In genomic region chr19:60788214-60788960, GRCm38 (mm10) we compare ENCODE assay signal across 1 mouse cellular context.
A peak's percentile ranks its signal among the peaks of the same experiment; 100 is the strongest.
TF ChIP-seq lines count a peak whose summit lies in the region.

No protein-coding gene starts in this region.

TF ChIP-seq in MEL, 35 proteins besides CTCF, POLR2A, EP300 and RAD21 (continued from another document):
- TF ChIP-seq ETS1 (IDR thresholded peaks at IDR 0.05; ENCODE audit: low read depth, low read length) (0 out of 2 replicates have a peak, but pooled peaks have one; percentile 20), USF2 (IDR thresholded peaks at IDR 0.05; ENCODE audit: borderline replicate concordance in 1 of 2, insufficient read depth in 1 of 2, low read depth in 1 of 2, low read length in 2 of 2) (no peak), MYC (IDR thresholded peaks at IDR 0.05; ENCODE audit: low read depth, low read length) (peak; percentile 74; the same call in 1 of the 2 replicates), MAZ (IDR thresholded peaks at IDR 0.05; ENCODE audit: low read depth, low read length) (no peak), TAL1 (IDR thresholded peaks at IDR 0.05; ENCODE audit: low read length) (no peak), BHLHE40 (IDR thresholded peaks at IDR 0.05; ENCODE audit: borderline replicate concordance, low read depth, low read length) (peak; percentile 70; the same call in 1 of the 2 replicates), ZNF384 (IDR thresholded peaks at IDR 0.05; ENCODE audit: low read depth, low read length) (no peak), RCOR1 (IDR thresholded peaks at IDR 0.05; ENCODE audit: low read depth, low read length) (0 out of 2 replicates have a peak, but pooled peaks have one; percentile 18), POLR2AphosphoS2 (IDR thresholded peaks at IDR 0.05; ENCODE audit: low read length) (peak; percentile 52; the same call in 1 of the 2 replicates), ZMIZ1 (IDR thresholded peaks at IDR 0.05; ENCODE audit: low read depth, low read length) (no peak), USF1 (IDR thresholded peaks at IDR 0.05; ENCODE audit: low read depth, low read length) (no peak), SIN3A (IDR thresholded peaks at IDR 0.05; ENCODE audit: low read length) (peak; percentile 88), KAT2A (conservative IDR thresholded peaks at IDR 0.05; ENCODE audit: low read depth, low read length) (no peak), ZKSCAN1 (IDR thresholded peaks at IDR 0.05; ENCODE audit: low read depth, low read length) (no peak), GATA1 (IDR thresholded peaks at IDR 0.05; ENCODE audit: low read depth, low read length) (no peak), SMC3 (IDR thresholded peaks at IDR 0.05; ENCODE audit: low read depth, low read length) (0 out of 2 replicates have a peak, but pooled peaks have one; percentile 1), MYB (IDR thresholded peaks at IDR 0.05; ENCODE audit: low read depth, low read length) (no peak), POLR2AphosphoS5 (IDR thresholded peaks at IDR 0.05; ENCODE audit: borderline replicate concordance, low read depth, low read length) (no peak), MAFK (IDR thresholded peaks at IDR 0.05; ENCODE audit: borderline replicate concordance, low read depth, low read length) (no peak)
